In the genomic region with DNA sequence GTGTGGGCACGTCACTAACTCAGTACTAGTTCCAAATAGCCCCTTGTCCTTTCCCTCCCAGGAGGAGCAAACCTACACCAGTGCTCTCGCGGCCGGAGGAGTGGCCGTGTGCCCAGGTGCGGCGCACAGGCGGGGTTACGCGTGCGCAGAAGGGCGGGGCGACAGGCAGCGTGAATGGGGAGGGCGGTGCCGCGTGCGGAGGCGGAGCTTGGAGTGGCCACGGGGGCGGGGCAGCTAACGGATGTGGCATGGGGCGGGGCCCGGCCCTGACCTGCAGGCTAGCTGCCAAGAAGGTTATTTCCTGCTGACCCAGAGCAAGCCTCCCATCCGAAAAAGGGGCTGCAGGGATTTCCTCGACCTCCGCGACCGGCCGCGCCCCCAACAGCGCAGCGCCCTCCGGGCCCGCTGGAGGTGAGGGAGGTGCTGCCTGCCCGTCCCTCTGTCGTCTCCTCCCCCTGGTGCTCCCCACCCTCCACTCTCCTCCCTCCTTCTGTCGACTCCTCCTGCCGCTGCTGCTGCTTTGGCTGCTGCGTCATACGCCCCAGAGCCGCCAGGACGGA, we compare ENCODE assay signal across 8 mouse cellular contexts. TPM values are rescaled to one million over a fixed set of nuclear protein-coding genes. Genes with fewer than 3 reads are reported as not detected.
DNase-seq lines count a peak whose midpoint lies in the region; ATAC-seq and TF ChIP-seq lines count a peak whose summit lies in the region.

A gene (plus strand): TSS at position 214 of the 560 bp plus-strand sequence.

- CTCF ChIA-PET in Patski (lab: Charles Lee), result interaction anchor here (1.6 kb wide), 1 partner anchor 10 kb away, joined by 3 read pairs; no protein-coding TSS in a partner anchor

- H3K4me3 ChIP-seq in hindbrain, embryonic 11.5 days (ENCODE audit: low read depth, low read length), result peak within 1 kb of the TSS; percentile 53
- H3K4me3 ChIP-seq in lung, embryonic 16.5 days (ENCODE audit: low read length), result peak within 1 kb of the TSS; percentile 71
- H3K4me3 ChIP-seq in thymus, adult 2 months (ENCODE audit: control insufficient read depth, insufficient read depth, low read length), result peak within 1 kb of the TSS; percentile 75

- H3K9me3 ChIP-seq in hindbrain, embryonic 11.5 days (ENCODE audit: control insufficient read depth, low read length), result no peaks in the 10 kb centered on the region
- no peaks in the 10 kb centered on the region for H3K9me3 ChIP-seq in lung, embryonic 16.5 days (ENCODE audit: control insufficient read depth, low read length)

- in situ Hi-C loops in Patski (cut with MboI; ENCODE audit: low pct_unique_long_range_greater_than_20kb), result loop anchor here (5.0 to 25.0 kb wide), 2 partner anchors 94 to 179 kb away; a partner anchor contains a TSS

- peaks cover 3% of the 10 kb centered on the region; the same call in 1 of the 2 replicates for H3K36me3 ChIP-seq in hindbrain, embryonic 11.5 days (ENCODE audit: control insufficient read depth, insufficient read depth, low read length)
- H3K36me3 ChIP-seq in lung, embryonic 16.5 days (ENCODE audit: control insufficient read depth, insufficient read depth, low read length), result peaks cover 15% of the 10 kb centered on the region
- H3K36me3 ChIP-seq in thymus, adult 2 months (ENCODE audit: control insufficient read depth, insufficient read depth, low read length), result no peaks in the 10 kb centered on the region; the same call in 1 of the 2 replicates

- TF ChIP-seq POLR2A in thymus, adult 2 months (IDR thresholded peaks at IDR 0.05; ENCODE audit: control insufficient read depth, extremely low read depth, insufficient read depth, low read length, poor library complexity), result peak; percentile 34; the same call in 1 of the 2 replicates

- H3K4me1 ChIP-seq in hindbrain, embryonic 11.5 days (replicated peaks; ENCODE audit: control insufficient read depth, insufficient read depth, low read length), result 0 out of 2 replicates have a peak, but pooled peaks cover 4% of the 10 kb centered on the region
- H3K4me1 ChIP-seq in lung, embryonic 16.5 days (replicated peaks; ENCODE audit: control insufficient read depth, insufficient read depth, low read length), result peaks cover 17% of the 10 kb centered on the region
- peaks cover 23% of the 10 kb centered on the region for H3K4me1 ChIP-seq in thymus, adult 2 months (replicated peaks; ENCODE audit: control insufficient read depth, insufficient read depth, low read length)

- TF ChIP-seq CTCF in Patski (IDR thresholded peaks at IDR 0.05), result no peak
- TF ChIP-seq CTCF in thymus, adult 2 months (IDR thresholded peaks at IDR 0.05; ENCODE audit: borderline replicate concordance, control insufficient read depth, extremely low read depth, insufficient read depth, low read length, poor library complexity), result no peak; the same call in 1 of the 2 replicates

- POLR2A ChIA-PET in Patski (lab: Charles Lee), result interaction anchor here (0.6 to 1.2 kb wide), 2 partner anchors 79 to 97 kb away, joined by 4 to 7 read pairs; no protein-coding TSS in a partner anchor

- peak; percentile 63 for DNase-seq in Patski (ENCODE audit: low read depth, low spot score)
- peak; percentile 99 for DNase-seq in cerebellum, postnatal 10 days
- DNase-seq in frontal cortex, postnatal 10 days (ENCODE audit: low spot score in 2 of 2), result peak; percentile 83 to 91
- peak; percentile 93 for DNase-seq in hindbrain, embryonic 11.5 days (ENCODE audit: low spot score)
- DNase-seq in layer of hippocampus, adult 9-11 months, result peak; percentile 96
- DNase-seq in ovary, adult 18-20 months (ENCODE audit: low spot score), result peak; percentile 92
- peak; percentile 99 for DNase-seq in thymus, adult 2 months

- H3K4me2 ChIP-seq in hindbrain, embryonic 11.5 days (replicated peaks; ENCODE audit: low read depth, low read length), result peak within 1 kb of the TSS; percentile 75
- H3K4me2 ChIP-seq in lung, embryonic 16.5 days (ENCODE audit: low read depth, low read length), result peak within 1 kb of the TSS; percentile 89

- ATAC-seq in Patski, result peak; percentile 66
- peak; percentile 85 for ATAC-seq in hindbrain, embryonic 11.5 days (ENCODE audit: low FRiP score)
- peak; percentile 92 for ATAC-seq in lung, embryonic 16.5 days (ENCODE audit: low read depth)

- peak within 1 kb of the TSS; percentile 40 for H3K27ac ChIP-seq in hindbrain, embryonic 11.5 days (ENCODE audit: low read depth, low read length)
- H3K27ac ChIP-seq in lung, embryonic 16.5 days (ENCODE audit: low read length), result peak within 1 kb of the TSS; percentile 94
- H3K27ac ChIP-seq in thymus, adult 2 months (ENCODE audit: control insufficient read depth, insufficient read depth, low read length), result peak within 1 kb of the TSS; percentile 19; the same call in 1 of the 2 replicates

- no peaks in the 10 kb centered on the region for H3K27me3 ChIP-seq in Patski
- H3K27me3 ChIP-seq in hindbrain, embryonic 11.5 days (ENCODE audit: control insufficient read depth, insufficient read depth, low read length), result no peaks in the 10 kb centered on the region
- no peaks in the 10 kb centered on the region for H3K27me3 ChIP-seq in lung, embryonic 16.5 days (ENCODE audit: control insufficient read depth, insufficient read depth, low read depth, low read length)
- no peaks in the 10 kb centered on the region for H3K27me3 ChIP-seq in thymus, adult 2 months (ENCODE audit: control insufficient read depth, insufficient read depth, low read length)

- under 1% methylated on average over 36 of the region's 43 CpGs for WGBS in hindbrain, embryonic 11.5 days
- WGBS in lung, embryonic 16.5 days, result under 1% methylated on average over 32 of the region's 43 CpGs
- 2% methylated on average over 43 of the region's 43 CpGs for WGBS in thymus, adult 2 months

- peak within 1 kb of the TSS; percentile 66 for H3K9ac ChIP-seq in hindbrain, embryonic 11.5 days (ENCODE audit: low read depth, low read length)
- H3K9ac ChIP-seq in lung, embryonic 16.5 days (ENCODE audit: low read length), result peak within 1 kb of the TSS; percentile 78

RNA-seq across cellular contexts. Expression of the gene that starts here (rescaled TPM):
- polyA plus RNA-seq in Patski (2021), result 37.2 TPM
- 4.5 and 5.5 TPM in 2 replicates for polyA plus RNA-seq in hindbrain, embryonic 11.5 days (2014; fragmentation: Nextera tagmentation; extraction: Ambion mirVana)
- polyA plus RNA-seq in lung, embryonic 16.5 days (2015; fragmentation: Nextera tagmentation; extraction: Ambion mirVana), result 9.7 and 10.0 TPM in 2 replicates
- polyA plus RNA-seq in thymus, adult 2 months (2012; rRNA removed), result 125 and 132 TPM in 2 replicates

Comparison
In these comparisons a context has a peak if more than half of its experiments do, and no peak if none do; other contexts are left out.
1. Peak in every context shown above with its lines: DNase-seq, ATAC-seq, H3K4me3 ChIP-seq and H3K27ac ChIP-seq.
2. H3K27ac ChIP-seq: peak in every context shown above with its lines; median percentile 94 in lung, embryonic 16.5 days; 40 in hindbrain, embryonic 11.5 days; 19 in thymus, adult 2 months.